ENCODE assay signal across 8 mouse cellular contexts in genomic region chr14:31640890-31641505, GRCm38 (mm10). TPM values are rescaled to one million over a fixed set of nuclear protein-coding genes. Genes with fewer than 3 reads are reported as not detected.
A peak's percentile ranks its signal among the peaks of the same experiment; 100 is the strongest.
DNase-seq lines count a peak whose midpoint lies in the region; ATAC-seq lines count a peak whose summit lies in the region.

Btd (plus strand) TSS chr14:31641028.
Hacl1 (minus strand) TSS chr14:31641286.

- peak within 1 kb of the TSS; percentile 80 for H3K27ac ChIP-seq in hindbrain, embryonic 14.5 days
- peak within 1 kb of the TSS; percentile 82 for H3K27ac ChIP-seq in macrophage

- H3K79me2 ChIP-seq in macrophage (ENCODE audit: inconsistent target) = peaks cover 9% of the 10 kb centered on the region; the same call in 1 of the 2 replicates

- ATAC-seq in hindbrain, embryonic 14.5 days (ENCODE audit: low FRiP score) = peak; percentile 98

- H3K9me3 ChIP-seq in hindbrain, embryonic 14.5 days (ENCODE audit: control insufficient read depth, low read length) = no peaks in the 10 kb centered on the region

- DNase-seq in T-cell, adult 2 months (ENCODE audit: low spot score) = peak; percentile 93
- DNase-seq in cerebellum, postnatal 25 days = peak; percentile 81 to 82
- DNase-seq in frontal cortex, postnatal 25 days (ENCODE audit: low spot score in 2 of 2) = peak; percentile 71 to 76
- DNase-seq in hindbrain, embryonic 14.5 days (ENCODE audit: low spot score) = peak; percentile 83
- peak; percentile 80 to 84 for DNase-seq in left cerebral cortex, adult 18-20 months (ENCODE audit: low spot score in 2 of 2)
- DNase-seq in right cerebral cortex, adult 18-20 months = peak; percentile 91
- DNase-seq in urinary bladder, postnatal 10 days (ENCODE audit: low spot score) = peak; percentile 28

- H3K27me3 ChIP-seq in hindbrain, embryonic 14.5 days (ENCODE audit: control insufficient read depth, insufficient read depth, low read length) = no peaks in the 10 kb centered on the region

- peak within 1 kb of the TSS; percentile 82 for H3K4me2 ChIP-seq in hindbrain, embryonic 14.5 days (replicated peaks)

- peak within 1 kb of the TSS; percentile 63 for H3K9ac ChIP-seq in hindbrain, embryonic 14.5 days

- under 1% methylated on average over 30 of the region's 30 CpGs for WGBS in hindbrain, embryonic 14.5 days
- under 1% methylated on average over 30 of the region's 30 CpGs for WGBS in macrophage (ENCODE audit: missing documents)

- H3K4me3 ChIP-seq in hindbrain, embryonic 14.5 days (replicated peaks; ENCODE audit: low read length) = peak within 1 kb of the TSS; percentile 47
- H3K4me3 ChIP-seq in macrophage (ENCODE audit: inconsistent target) = peak within 1 kb of the TSS; percentile 79

- no peaks in the 10 kb centered on the region for H3K36me3 ChIP-seq in hindbrain, embryonic 14.5 days (replicated peaks; ENCODE audit: control insufficient read depth, insufficient read depth)
- H3K36me3 ChIP-seq in macrophage (ENCODE audit: inconsistent target) = no peaks in the 10 kb centered on the region

- H3K4me1 ChIP-seq in hindbrain, embryonic 14.5 days (replicated peaks; ENCODE audit: control insufficient read depth, insufficient read depth, low read length) = peaks cover 12% of the 10 kb centered on the region; the same call in 1 of the 2 replicates

RNA-seq across cellular contexts. Expression of gene Btd, which starts in this region (rescaled TPM):
- polyA plus RNA-seq in hindbrain, embryonic 14.5 days (2014; fragmentation: Nextera tagmentation; extraction: Ambion mirVana) = 20.3 and 20.9 TPM in 2 replicates
- 1 to 10 TPM; 7.1 to 8.7 TPM for total RNA-seq in left cerebral cortex, adult 18-20 months (2021)
- total RNA-seq in macrophage (2018; cell fraction: chromatin; rRNA removed) = 1 to 10 TPM in 25 of 26 experiments, under 1 TPM in 1; 0.87 to 4.8 (median 2.7) TPM
- 10 to 100 TPM in 24 of 26 experiments, 1 to 10 TPM in 2; 8.0 to 16.2 (median 12.1) TPM for total RNA-seq in macrophage (2018; cell fraction: cytosol; rRNA removed)
- total RNA-seq in macrophage (2018; cell fraction: nucleus; rRNA removed) = 10 to 100 TPM in 16 of 26 experiments, 1 to 10 TPM in 10; 1.9 to 16.0 (median 11.4) TPM
- polyA plus RNA-seq in macrophage (2018) = 9.4 to 12.8 TPM (median 11.9 TPM) in 3 replicates

RNA-seq across cellular contexts. Expression of gene Hacl1, which starts in this region (rescaled TPM):
- polyA plus RNA-seq in hindbrain, embryonic 14.5 days (2014; fragmentation: Nextera tagmentation; extraction: Ambion mirVana) = 8.8 and 13.4 TPM in 2 replicates
- total RNA-seq in left cerebral cortex, adult 18-20 months (2021) = 1 to 10 TPM; 4.5 to 8.7 TPM
- 10 to 100 TPM in 7 of 26 experiments, 1 to 10 TPM in 17, under 1 TPM in 1, not detected in 1; 0.91 to 22.8 (median 6.3) TPM for total RNA-seq in macrophage (2018; cell fraction: chromatin; rRNA removed)
- total RNA-seq in macrophage (2018; cell fraction: cytosol; rRNA removed) = 1 to 10 TPM; 2.5 to 6.6 (median 4.2) TPM
- 10 to 100 TPM in 2 of 26 experiments, 1 to 10 TPM in 24; 1.3 to 12.4 (median 3.7) TPM for total RNA-seq in macrophage (2018; cell fraction: nucleus; rRNA removed)
- polyA plus RNA-seq in macrophage (2018) = 2.4 to 6.6 TPM (median 3.2 TPM) in 3 replicates

Comparison
In these comparisons a context has a peak if more than half of its experiments do, and no peak if none do; other contexts are left out.
1. Peak in every context shown above with its lines: DNase-seq, ATAC-seq, H3K4me3 ChIP-seq and H3K27ac ChIP-seq.
2. DNase-seq: peak in every context shown above with its lines; median percentile 93 in T-cell, adult 2 months; 91 in right cerebral cortex, adult 18-20 months; 83 in hindbrain, embryonic 14.5 days; 82 in left cerebral cortex, adult 18-20 months; 82 in cerebellum, postnatal 25 days; 74 in frontal cortex, postnatal 25 days; 28 in urinary bladder, postnatal 10 days.